In the genomic region with DNA sequence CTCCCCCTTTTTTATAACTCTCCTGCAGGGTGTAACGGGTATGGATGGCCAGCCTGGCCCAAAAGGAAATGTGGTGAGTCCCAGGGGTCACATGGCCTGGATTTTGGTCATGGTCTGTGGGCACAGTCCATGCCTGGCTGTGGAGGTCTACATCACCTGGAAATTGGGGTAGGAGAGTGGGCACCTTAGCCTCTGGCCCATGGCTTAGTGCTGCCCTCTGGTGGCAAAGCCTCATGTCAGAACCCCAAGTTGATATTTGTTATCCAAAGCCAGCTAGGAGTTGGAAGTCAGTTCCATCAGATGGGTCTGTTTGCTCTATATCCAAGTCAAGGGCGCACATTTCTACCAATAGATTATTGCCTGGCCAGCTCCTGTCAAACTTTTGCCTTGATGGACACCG, we compare ENCODE assay signal across 9 mouse cellular contexts.
DNase-seq lines count a peak whose midpoint lies in the region; ATAC-seq and TF ChIP-seq lines count a peak whose summit lies in the region.
"Had no signal": no experiment of that assay in that cellular context is flagged by ENCODE, and none has a peak within 500 bp of the region (broad histone marks: within the 10 kb centered on the region; RNA-seq: fewer than 3 reads in every experiment).

No protein-coding gene starts in this region.

- H3K4me2 ChIP-seq in intestine, postnatal 0 days (replicated peaks; ENCODE audit: low read depth), result no peak overlapping the region
- H3K4me2 ChIP-seq in intestine, embryonic 16.5 days (ENCODE audit: low read depth, low read length), result no peak overlapping the region
- H3K4me2 ChIP-seq in limb, embryonic 14.5 days (replicated peaks; ENCODE audit: low read depth, low read length, severe bottlenecking), result no peak overlapping the region
- H3K4me2 ChIP-seq: neural tube, embryonic 13.5 days had no signal

- H3K27ac ChIP-seq in intestine, postnatal 0 days (ENCODE audit: low read depth, low read length), result no peak overlapping the region
- H3K27ac ChIP-seq in intestine, embryonic 16.5 days (ENCODE audit: low read length), result no peak overlapping the region
- no peak overlapping the region for H3K27ac ChIP-seq in limb, embryonic 14.5 days (replicated peaks; ENCODE audit: low read depth, low read length)
- H3K27ac ChIP-seq: neural tube, embryonic 13.5 days had no signal

- H3K36me3 ChIP-seq in intestine, postnatal 0 days (ENCODE audit: control insufficient read depth, insufficient read depth), result peaks cover 18% of the 10 kb centered on the region; the same call in 1 of the 2 replicates
- H3K36me3 ChIP-seq in intestine, embryonic 16.5 days (ENCODE audit: control insufficient read depth, insufficient read depth, low read length), result peaks cover 11% of the 10 kb centered on the region; the same call in 1 of the 2 replicates
- peaks cover 91% of the 10 kb centered on the region for H3K36me3 ChIP-seq in limb, embryonic 14.5 days (ENCODE audit: control insufficient read depth, insufficient read depth, low read length)
- H3K36me3 ChIP-seq: neural tube, embryonic 13.5 days had no signal

- H3K4me1 ChIP-seq in intestine, postnatal 0 days (replicated peaks; ENCODE audit: control insufficient read depth, insufficient read depth, low read length), result no peaks in the 10 kb centered on the region
- no peaks in the 10 kb centered on the region for H3K4me1 ChIP-seq in intestine, embryonic 16.5 days (ENCODE audit: control insufficient read depth, insufficient read depth, low read length)
- H3K4me1 ChIP-seq in limb, embryonic 14.5 days (ENCODE audit: control insufficient read depth, insufficient read depth, low read length), result no peaks in the 10 kb centered on the region
- H3K4me1 ChIP-seq: neural tube, embryonic 13.5 days had no signal

- no peak overlapping the region for H3K9ac ChIP-seq in intestine, postnatal 0 days (ENCODE audit: low read depth, low read length)
- no peak overlapping the region for H3K9ac ChIP-seq in intestine, embryonic 16.5 days (ENCODE audit: low read depth, low read length)
- H3K9ac ChIP-seq in limb, embryonic 14.5 days (ENCODE audit: low read depth, low read length, severe bottlenecking), result no peak overlapping the region
- H3K9ac ChIP-seq: neural tube, embryonic 13.5 days had no signal

- WGBS in intestine, postnatal 0 days, result 54% methylated on average over 3 of the region's 3 CpGs
- WGBS in intestine, embryonic 16.5 days, result 53% methylated on average over 3 of the region's 3 CpGs
- 36% methylated on average over 3 of the region's 3 CpGs for WGBS in limb, embryonic 14.5 days

- TF ChIP-seq CTCF in intestine, postnatal 0 days (IDR thresholded peaks at IDR 0.05; ENCODE audit: low read depth), result peak; percentile 89

- no peak for ATAC-seq in intestine, postnatal 0 days
- no peak for ATAC-seq in intestine, embryonic 16.5 days
- ATAC-seq in limb, embryonic 14.5 days (ENCODE audit: low FRiP score, low read depth), result no peak

- no peaks in the 10 kb centered on the region for H3K27me3 ChIP-seq in intestine, postnatal 0 days (replicated peaks; ENCODE audit: control insufficient read depth, insufficient read depth, low read length)
- H3K27me3 ChIP-seq in intestine, embryonic 16.5 days (replicated peaks; ENCODE audit: control insufficient read depth, insufficient read depth, low read length), result no peaks in the 10 kb centered on the region
- H3K27me3 ChIP-seq in limb, embryonic 14.5 days (ENCODE audit: control insufficient read depth, insufficient read depth, low read length), result no peaks in the 10 kb centered on the region
- H3K27me3 ChIP-seq: neural tube, embryonic 13.5 days had no signal

- DNase-seq in adrenal gland, adult 18-20 months (ENCODE audit: low spot score in 2 of 2), result peak; percentile 62 to 72
- peak; percentile 37 for DNase-seq in embryo, embryonic 11.5 days (ENCODE audit: low read depth, low spot score)
- peak; percentile 79 for DNase-seq in heart, postnatal 4 days
- peak; percentile 57 for DNase-seq in limb, embryonic 14.5 days (ENCODE audit: low spot score)
- DNase-seq in retina, embryonic 14.5 days (ENCODE audit: low spot score), result peak; percentile 82
- DNase-seq in urinary bladder, postnatal 36 days (ENCODE audit: low spot score in 2 of 2), result peak; percentile 45 to 46

- H3K9me3 ChIP-seq in intestine, postnatal 0 days (ENCODE audit: control insufficient read depth), result no peaks in the 10 kb centered on the region
- no peaks in the 10 kb centered on the region for H3K9me3 ChIP-seq in intestine, embryonic 16.5 days (ENCODE audit: control insufficient read depth, low read length)
- no peaks in the 10 kb centered on the region for H3K9me3 ChIP-seq in limb, embryonic 14.5 days (ENCODE audit: control insufficient read depth, low read length)
- H3K9me3 ChIP-seq: neural tube, embryonic 13.5 days had no signal

- TF ChIP-seq POLR2A in limb, embryonic 14.5 days (IDR thresholded peaks at IDR 0.05; ENCODE audit: borderline replicate concordance, extremely low read depth, insufficient read depth, insufficient read length), result no peak

- no peak overlapping the region for H3K4me3 ChIP-seq in intestine, postnatal 0 days (ENCODE audit: low read depth, low read length)
- H3K4me3 ChIP-seq in intestine, embryonic 16.5 days (ENCODE audit: low read length), result no peak overlapping the region
- H3K4me3 ChIP-seq in limb, embryonic 14.5 days (replicated peaks; ENCODE audit: low read length), result no peak overlapping the region
- H3K4me3 ChIP-seq: neural tube, embryonic 13.5 days had no signal
